23 mouse cellular contexts compared by ENCODE assay signal in genomic region chr19:40788715-40789084, GRCm38 (mm10). TPM values are rescaled to one million over a fixed set of nuclear protein-coding genes. Genes with fewer than 3 reads are reported as not detected.
DNase-seq lines count a peak whose midpoint lies in the region; ATAC-seq and TF ChIP-seq lines count a peak whose summit lies in the region.
"Had no signal": no experiment of that assay in that cellular context is flagged by ENCODE, and none has a peak within 500 bp of the region (broad histone marks: within the 10 kb centered on the region; RNA-seq: fewer than 3 reads in every experiment).

No protein-coding gene starts in this region.

- TF ChIP-seq POLR2A in CH12.LX (IDR thresholded peaks at IDR 0.05; ENCODE audit: low read depth, low read length): no peak

- no peaks in the 10 kb centered on the region for H3K36me3 ChIP-seq in liver, embryonic 11.5 days (ENCODE audit: control insufficient read depth, insufficient read depth, low read length)
- no peaks in the 10 kb centered on the region for H3K36me3 ChIP-seq in liver, postnatal 0 days (replicated peaks; ENCODE audit: insufficient read depth, low read length)
- no peaks in the 10 kb centered on the region for H3K36me3 ChIP-seq in CH12.LX (replicated peaks in 1 of 2; ENCODE audit: control insufficient read depth in 1 of 2, insufficient read depth in 1 of 2, low read length in 1 of 2)
- H3K36me3 ChIP-seq in forebrain, embryonic 13.5 days (ENCODE audit: poor library complexity, severe bottlenecking): no peaks in the 10 kb centered on the region
- H3K36me3 ChIP-seq: forebrain, embryonic 12.5 days; liver, embryonic 12.5 days; midbrain, embryonic 13.5 days; neural tube, embryonic 15.5 days; stomach, embryonic 15.5 days had no signal

- dilution Hi-C loops in CH12.LX (cut with MboI; ENCODE audit: extremely low pct_ligation_motif_present, extremely low pct_unique_long_range_greater_than_20kb, low sequenced_read_pairs): no loop called here

- peaks cover 5% of the 10 kb centered on the region for H3K4me1 ChIP-seq in liver, embryonic 11.5 days (replicated peaks; ENCODE audit: control insufficient read depth, insufficient read depth, low read length)
- no peaks in the 10 kb centered on the region for H3K4me1 ChIP-seq in liver, postnatal 0 days (ENCODE audit: insufficient read depth)
- H3K4me1 ChIP-seq in CH12.LX (ENCODE audit: control insufficient read depth in 1 of 2, insufficient read depth in 2 of 2): peaks cover 0 to 5% of the 10 kb centered on the region in 2 experiments; a peak in 1 of 4 replicates
- no peaks in the 10 kb centered on the region for H3K4me1 ChIP-seq in forebrain, embryonic 13.5 days
- H3K4me1 ChIP-seq: forebrain, embryonic 12.5 days; midbrain, embryonic 13.5 days; neural tube, embryonic 15.5 days; stomach, embryonic 15.5 days had no signal

- no peak for TF ChIP-seq CTCF in liver, postnatal 0 days (IDR thresholded peaks at IDR 0.05; ENCODE audit: low read depth)
- no peak for TF ChIP-seq CTCF in CH12.LX (conservative IDR thresholded peaks at IDR 0.05 in 1 of 2, IDR thresholded peaks at IDR 0.05 in 1 of 2; ENCODE audit: low read depth in 2 of 2, low read length in 2 of 2)

- in situ Hi-C loops in CH12.LX (cut with MboI; ENCODE audit: low pct_ligation_motif_present, low pct_unique_long_range_greater_than_20kb, low sequenced_read_pairs): no loop called here

- H3K79me2 ChIP-seq in CH12.LX (replicated peaks; ENCODE audit: control insufficient read depth, extremely low read depth, insufficient read depth, poor library complexity, severe bottlenecking): no peaks in the 10 kb centered on the region

- TF ChIP-seq EP300 in liver, postnatal 0 days (IDR thresholded peaks at IDR 0.05; ENCODE audit: low read depth): no peak
- no peak for TF ChIP-seq EP300 in CH12.LX (IDR thresholded peaks at IDR 0.05; ENCODE audit: low read length)

- no peak overlapping the region for H3K4me2 ChIP-seq in liver, embryonic 11.5 days
- H3K4me2 ChIP-seq in liver, postnatal 0 days (ENCODE audit: low read depth, low read length): no peak overlapping the region
- H3K4me2 ChIP-seq in CH12.LX (ENCODE audit: insufficient read depth, low read depth, poor library complexity, severe bottlenecking): no peak overlapping the region
- no peak overlapping the region for H3K4me2 ChIP-seq in forebrain, embryonic 13.5 days
- H3K4me2 ChIP-seq: forebrain, embryonic 12.5 days; liver, embryonic 12.5 days; lung, embryonic 14.5 days; midbrain, embryonic 13.5 days; neural tube, embryonic 15.5 days; stomach, embryonic 15.5 days had no signal

- H3K27me3 ChIP-seq in liver, embryonic 11.5 days (replicated peaks; ENCODE audit: control insufficient read depth, insufficient read depth, low read length): no peaks in the 10 kb centered on the region
- no peaks in the 10 kb centered on the region for H3K27me3 ChIP-seq in liver, postnatal 0 days (ENCODE audit: insufficient read depth, low read length)
- no peaks in the 10 kb centered on the region for H3K27me3 ChIP-seq in CH12.LX (replicated peaks)
- no peaks in the 10 kb centered on the region for H3K27me3 ChIP-seq in forebrain, embryonic 13.5 days
- H3K27me3 ChIP-seq: forebrain, embryonic 12.5 days; midbrain, embryonic 13.5 days; neural tube, embryonic 15.5 days; stomach, embryonic 15.5 days had no signal

- H3K27ac ChIP-seq in liver, embryonic 11.5 days (ENCODE audit: low read depth, low read length): no peak overlapping the region
- H3K27ac ChIP-seq in liver, postnatal 0 days (ENCODE audit: low read depth): no peak overlapping the region
- H3K27ac ChIP-seq in CH12.LX (ENCODE audit: insufficient read depth, low read depth): no peak overlapping the region
- H3K27ac ChIP-seq in forebrain, embryonic 13.5 days: no peak overlapping the region
- H3K27ac ChIP-seq: forebrain, embryonic 12.5 days; liver, embryonic 12.5 days; macrophage; midbrain, embryonic 13.5 days; neural tube, embryonic 15.5 days; stomach, embryonic 15.5 days had no signal

- 76% methylated on average over 2 of the region's 2 CpGs for WGBS in liver, embryonic 11.5 days
- WGBS in liver, postnatal 0 days (ENCODE audit: insufficient replicate concordance): 46% methylated on average over 2 of the region's 2 CpGs
- WGBS in forebrain, embryonic 13.5 days: 89% methylated on average over 2 of the region's 2 CpGs

- peak; percentile 16 for DNase-seq in liver, embryonic 11.5 days (ENCODE audit: low spot score)
- DNase-seq in liver, postnatal 0 days: no peak
- peak; percentile 2 for DNase-seq in CH12.LX (ENCODE audit: extremely low read depth)
- DNase-seq in frontal cortex, postnatal 36 days (ENCODE audit: low spot score in 2 of 2): no peak
- DNase-seq in Muller cell, postnatal 12 days (ENCODE audit: inconsistent ontology term): no peak
- DNase-seq: adrenal gland, adult 8-10 months; cerebellum, adult 9-11 months; gastrocnemius, postnatal 36 days; kidney, adult 8-10 months; kidney, postnatal 25 days; lung, embryonic 14.5 days; right cerebral cortex, postnatal 14 days; spleen, adult 18-20 months; thymus, adult 18-20 months had no signal

- no peak for TF ChIP-seq RAD21 in CH12.LX (IDR thresholded peaks at IDR 0.05; ENCODE audit: low read depth, low read length)

- H3K9me3 ChIP-seq in liver, embryonic 11.5 days (ENCODE audit: control insufficient read depth, low read length): no peaks in the 10 kb centered on the region
- H3K9me3 ChIP-seq in liver, postnatal 0 days (ENCODE audit: low read length): no peaks in the 10 kb centered on the region
- H3K9me3 ChIP-seq in CH12.LX (replicated peaks; ENCODE audit: low read length): peaks cover 2% of the 10 kb centered on the region
- no peaks in the 10 kb centered on the region for H3K9me3 ChIP-seq in forebrain, embryonic 13.5 days (replicated peaks)
- H3K9me3 ChIP-seq: forebrain, embryonic 12.5 days; midbrain, embryonic 13.5 days; neural tube, embryonic 15.5 days; stomach, embryonic 15.5 days had no signal

- no peak for ATAC-seq in liver, embryonic 11.5 days (replicated peaks; ENCODE audit: low FRiP score)
- no peak for ATAC-seq in liver, postnatal 0 days
- peak; percentile 46 to 80 for ATAC-seq in hematopoietic stem cell, adult 5-6 weeks (replicated peaks in 1 of 2; ENCODE audit: insufficient read depth in 1 of 2, low FRiP score in 2 of 2, low TSS enrichment in 1 of 2, low read depth in 1 of 2, poor library complexity in 2 of 2, severe bottlenecking in 2 of 2)
- no peak for ATAC-seq in forebrain, embryonic 13.5 days
- ATAC-seq: midbrain, embryonic 13.5 days had no signal

- H3K4me3 ChIP-seq in liver, embryonic 11.5 days (ENCODE audit: low read depth, low read length): no peak overlapping the region
- H3K4me3 ChIP-seq in liver, postnatal 0 days (ENCODE audit: low read depth, low read length): no peak overlapping the region
- no peak overlapping the region for H3K4me3 ChIP-seq in CH12.LX (replicated peaks in 1 of 3; ENCODE audit: low read depth in 2 of 3, low read length in 2 of 3, poor library complexity in 1 of 3)
- H3K4me3 ChIP-seq in forebrain, embryonic 13.5 days: no peak overlapping the region
- H3K4me3 ChIP-seq: forebrain, embryonic 12.5 days; liver, embryonic 12.5 days; midbrain, embryonic 13.5 days; neural tube, embryonic 15.5 days; stomach, embryonic 15.5 days had no signal

- H3K9ac ChIP-seq in liver, embryonic 11.5 days (ENCODE audit: low read depth, low read length): no peak overlapping the region
- no peak overlapping the region for H3K9ac ChIP-seq in liver, postnatal 0 days (replicated peaks)
- no peak overlapping the region for H3K9ac ChIP-seq in CH12.LX (ENCODE audit: insufficient read depth, low read depth)
- no peak overlapping the region for H3K9ac ChIP-seq in forebrain, embryonic 13.5 days
- H3K9ac ChIP-seq: forebrain, embryonic 12.5 days; liver, embryonic 12.5 days; lung, embryonic 14.5 days; midbrain, embryonic 13.5 days; neural tube, embryonic 15.5 days; stomach, embryonic 15.5 days had no signal

TF ChIP-seq in CH12.LX, 34 proteins besides CTCF, POLR2A, EP300 and RAD21:
- TF ChIP-seq NRF1 (IDR thresholded peaks at IDR 0.05; ENCODE audit: low read depth, low read length) (no peak), ETS1 (conservative IDR thresholded peaks at IDR 0.05; ENCODE audit: low read depth, low read length) (no peak), CHD2 (IDR thresholded peaks at IDR 0.05; ENCODE audit: low read length) (no peak), MAX (IDR thresholded peaks at IDR 0.05; ENCODE audit: low read length) (no peak), MAFK (IDR thresholded peaks at IDR 0.05; ENCODE audit: insufficient replicate concordance, low read length) (no peak), MAZ (IDR thresholded peaks at IDR 0.05; ENCODE audit: low read depth, low read length) (no peak), USF2 (conservative IDR thresholded peaks at IDR 0.05; ENCODE audit: low read depth, low read length) (no peak)

RNA-seq across cellular contexts. Expression of gene Cc2d2b, which starts 40.1 kb away (rescaled TPM):
- 3.6 and 5.3 TPM in 2 replicates for polyA plus RNA-seq in liver, embryonic 11.5 days (2014; fragmentation: Nextera tagmentation; extraction: Ambion mirVana)
- polyA plus RNA-seq in liver, postnatal 0 days (2015; fragmentation: Nextera tagmentation; extraction: Ambion mirVana): 1.2 and 1.3 TPM in 2 replicates
- not detected in 2 replicates for total RNA-seq in CH12.LX (2012; rRNA removed)
- total RNA-seq in CH12.LX (2014; rRNA removed): not detected in 2 replicates
- not detected in 2 replicates for polyA plus RNA-seq in CH12.LX (2012; ENCODE audit: insufficient read length, low read depth)
- 4.7 and 5.7 TPM in 2 replicates for total RNA-seq in hematopoietic stem cell, adult 5-6 weeks (2017)
- polyA plus RNA-seq in forebrain, embryonic 13.5 days (2015; fragmentation: Nextera tagmentation; extraction: Ambion mirVana): 0.19 and 0.37 TPM in 2 replicates
- total RNA-seq: adrenal gland, adult 8-10 months; gastrocnemius, postnatal 36 days had no signal
- polyA plus RNA-seq: heart, embryonic 16.5 days; lung, embryonic 14.5 days; macrophage had no signal

RNA-seq across cellular contexts. Expression of gene Ccnj, which starts 42.4 kb away (rescaled TPM):
- 12.4 and 13.2 TPM in 2 replicates for polyA plus RNA-seq in liver, embryonic 11.5 days (2014; fragmentation: Nextera tagmentation; extraction: Ambion mirVana)
- polyA plus RNA-seq in liver, postnatal 0 days (2015; fragmentation: Nextera tagmentation; extraction: Ambion mirVana): 2.5 and 2.9 TPM in 2 replicates
- total RNA-seq in CH12.LX (2012; rRNA removed): 4.2 and 4.3 TPM in 2 replicates
- 4.2 and 4.7 TPM in 2 replicates for total RNA-seq in CH12.LX (2014; rRNA removed)
- polyA plus RNA-seq in CH12.LX (2012; ENCODE audit: insufficient read length, low read depth): 7.5 and 8.6 TPM in 2 replicates
- 9.0 and 11.2 TPM in 2 replicates for total RNA-seq in hematopoietic stem cell, adult 5-6 weeks (2017)
- polyA plus RNA-seq in forebrain, embryonic 13.5 days (2015; fragmentation: Nextera tagmentation; extraction: Ambion mirVana): 27.7 and 29.6 TPM in 2 replicates

Comparison
In these comparisons a context has a peak if more than half of its experiments do, and no peak if none do; other contexts are left out.
1. DNase-seq: peak in liver, embryonic 11.5 days (single experiment) and CH12.LX (single experiment); none in liver, postnatal 0 days (single experiment), frontal cortex, postnatal 36 days (0 of 2) and Muller cell, postnatal 12 days (single experiment).
2. ATAC-seq: peak in hematopoietic stem cell, adult 5-6 weeks (2 of 2); none in liver, embryonic 11.5 days (single experiment), liver, postnatal 0 days (single experiment) and forebrain, embryonic 13.5 days (single experiment).